Mouse (Mus musculus) ES-Bruce4 (cell line): Measurements from ENCODE around the gene Manbal.

Experiments
- CTCF ChIP-seq: IDR thresholded peaks from one replicate; pipeline ENCODE4 v1.8.1; 2011; ENCODE audit warnings: low read depth, low read length
- EP300 ChIP-seq: IDR thresholded peaks from 2 replicates; pipeline ENCODE4 v1.6.1; 2011; ENCODE audit warnings: low read depth, low read length; ENCODE audit not compliant: insufficient read depth

GRCm38 (mm10) chr2:157363031-157363430 is 4.4 kb upstream of the Manbal start:
- TF ChIP-seq CTCF: no peak
- no peak for TF ChIP-seq EP300
